Comparison of ENCODE assay signal across 23 mouse cellular contexts in the genomic region with DNA sequence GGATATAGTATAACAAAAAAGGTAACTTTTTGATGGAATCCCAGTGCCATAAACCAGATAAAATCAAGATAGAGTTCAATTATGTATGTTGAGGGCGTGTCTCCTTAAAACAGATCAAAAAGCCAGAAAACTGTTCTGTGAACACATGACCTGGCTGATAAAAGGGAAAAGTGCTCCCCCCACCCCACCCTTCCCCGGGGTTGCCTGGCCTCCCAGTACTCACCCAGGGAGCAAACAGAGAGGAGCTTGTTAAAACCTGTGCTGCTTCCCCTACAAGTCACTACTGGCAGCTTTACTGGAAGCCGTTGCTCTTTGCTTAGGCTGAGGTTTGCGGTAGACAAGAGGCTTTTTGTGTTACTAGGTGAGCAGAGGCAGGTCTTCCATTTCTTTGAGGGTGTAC. TPM values are rescaled to one million over a fixed set of nuclear protein-coding genes. Genes with fewer than 3 reads are reported as not detected.
DNase-seq lines count a peak whose midpoint lies in the region; ATAC-seq and TF ChIP-seq lines count a peak whose summit lies in the region.
"Had no signal": no experiment of that assay in that cellular context is flagged by ENCODE, and none has a peak within 500 bp of the region (broad histone marks: within the 10 kb centered on the region; RNA-seq: fewer than 3 reads in every experiment).

No protein-coding gene starts in this region.

- no peak overlapping the region for H3K9ac ChIP-seq in intestine, embryonic 14.5 days (ENCODE audit: low read length)
- H3K9ac ChIP-seq in intestine, postnatal 0 days (ENCODE audit: low read depth, low read length): no peak overlapping the region
- no peak overlapping the region for H3K9ac ChIP-seq in intestine, embryonic 15.5 days
- no peak overlapping the region for H3K9ac ChIP-seq in stomach, embryonic 16.5 days (ENCODE audit: low read length)
- H3K9ac ChIP-seq: limb, embryonic 12.5 days; liver, embryonic 14.5 days; midbrain, embryonic 13.5 days had no signal

- H3K4me1 ChIP-seq in intestine, embryonic 14.5 days (replicated peaks; ENCODE audit: control insufficient read depth, insufficient read depth, low read length): no peaks in the 10 kb centered on the region; the same call in 1 of the 2 replicates
- no peaks in the 10 kb centered on the region for H3K4me1 ChIP-seq in intestine, postnatal 0 days (replicated peaks; ENCODE audit: control insufficient read depth, insufficient read depth, low read length)
- H3K4me1 ChIP-seq in intestine, embryonic 15.5 days (replicated peaks): peaks cover 6% of the 10 kb centered on the region; the same call in 1 of the 2 replicates
- H3K4me1 ChIP-seq in stomach, embryonic 16.5 days (ENCODE audit: control insufficient read depth, insufficient read depth, low read length): peaks cover 3% of the 10 kb centered on the region; the same call in 1 of the 2 replicates

- ATAC-seq in intestine, embryonic 14.5 days (replicated peaks; ENCODE audit: low FRiP score, low TSS enrichment, low read depth): peak; percentile 71; the same call in 1 of the 2 replicates
- no peak for ATAC-seq in intestine, postnatal 0 days
- peak; percentile 77 for ATAC-seq in intestine, embryonic 15.5 days
- peak; percentile 61; the same call in 1 of the 2 replicates for ATAC-seq in stomach, embryonic 16.5 days (ENCODE audit: insufficient read depth, low FRiP score)
- ATAC-seq in megakaryocyte progenitor cell, adult 5-6 weeks (replicated peaks; ENCODE audit: poor library complexity): no peak
- ATAC-seq: hindbrain, postnatal 0 days; midbrain, embryonic 13.5 days had no signal

- H3K9me3 ChIP-seq in intestine, embryonic 14.5 days (ENCODE audit: control insufficient read depth, low read length): no peaks in the 10 kb centered on the region
- H3K9me3 ChIP-seq in intestine, postnatal 0 days (ENCODE audit: control insufficient read depth): no peaks in the 10 kb centered on the region
- no peaks in the 10 kb centered on the region for H3K9me3 ChIP-seq in intestine, embryonic 15.5 days
- no peaks in the 10 kb centered on the region for H3K9me3 ChIP-seq in stomach, embryonic 16.5 days (replicated peaks; ENCODE audit: control insufficient read depth, low read length)
- H3K9me3 ChIP-seq: G1E; heart, embryonic 10.5 days; limb, embryonic 12.5 days; megakaryocyte, embryonic 14.5 days; midbrain, embryonic 13.5 days had no signal

- peak overlapping the region; percentile 5; the same call in 1 of the 2 replicates for H3K27ac ChIP-seq in intestine, embryonic 14.5 days (ENCODE audit: low read depth)
- H3K27ac ChIP-seq in intestine, postnatal 0 days (ENCODE audit: low read depth, low read length): no peak overlapping the region
- H3K27ac ChIP-seq in intestine, embryonic 15.5 days: 0 out of 2 replicates have a peak overlapping the region, but pooled peaks have one; percentile 40
- H3K27ac ChIP-seq in stomach, embryonic 16.5 days (ENCODE audit: low read length): peak overlapping the region; percentile 69
- H3K27ac ChIP-seq: heart, embryonic 10.5 days; hindbrain, postnatal 0 days; limb, embryonic 12.5 days; liver, embryonic 14.5 days; midbrain, embryonic 13.5 days had no signal

- H3K27me3 ChIP-seq in intestine, embryonic 14.5 days (replicated peaks; ENCODE audit: control insufficient read depth, insufficient read depth, low read length): no peaks in the 10 kb centered on the region
- no peaks in the 10 kb centered on the region for H3K27me3 ChIP-seq in intestine, postnatal 0 days (replicated peaks; ENCODE audit: control insufficient read depth, insufficient read depth, low read length)
- H3K27me3 ChIP-seq in intestine, embryonic 15.5 days (replicated peaks): no peaks in the 10 kb centered on the region
- H3K27me3 ChIP-seq in stomach, embryonic 16.5 days (ENCODE audit: control insufficient read depth, insufficient read depth, low read length): no peaks in the 10 kb centered on the region
- H3K27me3 ChIP-seq: CH12.LX; limb, embryonic 12.5 days had no signal

- no peak overlapping the region for H3K4me2 ChIP-seq in intestine, embryonic 14.5 days (ENCODE audit: low read length)
- no peak overlapping the region for H3K4me2 ChIP-seq in intestine, postnatal 0 days (replicated peaks; ENCODE audit: low read depth)
- H3K4me2 ChIP-seq in intestine, embryonic 15.5 days (replicated peaks): no peak overlapping the region
- H3K4me2 ChIP-seq in stomach, embryonic 16.5 days (ENCODE audit: low read depth, low read length): no peak overlapping the region
- H3K4me2 ChIP-seq: limb, embryonic 12.5 days; midbrain, embryonic 13.5 days had no signal

- TF ChIP-seq CTCF in intestine, postnatal 0 days (IDR thresholded peaks at IDR 0.05; ENCODE audit: low read depth): no peak

- 62% methylated on average over 4 of the region's 4 CpGs for WGBS in intestine, embryonic 14.5 days
- 38% methylated on average over 4 of the region's 4 CpGs for WGBS in intestine, postnatal 0 days
- 46% methylated on average over 4 of the region's 4 CpGs for WGBS in intestine, embryonic 15.5 days
- 51% methylated on average over 4 of the region's 4 CpGs for WGBS in stomach, embryonic 16.5 days

- no peak overlapping the region for H3K4me3 ChIP-seq in intestine, embryonic 14.5 days (ENCODE audit: low read depth, low read length)
- no peak overlapping the region for H3K4me3 ChIP-seq in intestine, postnatal 0 days (ENCODE audit: low read depth, low read length)
- H3K4me3 ChIP-seq in intestine, embryonic 15.5 days (replicated peaks): no peak overlapping the region
- no peak overlapping the region for H3K4me3 ChIP-seq in stomach, embryonic 16.5 days (replicated peaks; ENCODE audit: low read length)
- H3K4me3 ChIP-seq: heart, embryonic 10.5 days; limb, embryonic 12.5 days; megakaryocyte, embryonic 14.5 days; midbrain, embryonic 13.5 days had no signal

- peak; percentile 56 for DNase-seq in intestine, embryonic 14.5 days (ENCODE audit: low spot score)
- peak; percentile 60 for DNase-seq in urinary bladder, postnatal 14 days (ENCODE audit: low spot score)
- DNase-seq in urinary bladder, postnatal 4 days (ENCODE audit: low spot score in 2 of 2): no peak
- DNase-seq in cerebellum, adult 9-11 months: no peak
- DNase-seq: adrenal gland, adult 8-10 months; cerebellum, adult 11-12 months; cerebellum, postnatal 14 days; kidney, adult 8-10 months; kidney, postnatal 14 days; layer of hippocampus, postnatal 36 days; thymus, postnatal 25 days had no signal

- H3K36me3 ChIP-seq in intestine, embryonic 14.5 days (ENCODE audit: control insufficient read depth, insufficient read depth, low read length): 0 out of 2 replicates have a peak, but pooled peaks cover 2% of the 10 kb centered on the region
- H3K36me3 ChIP-seq in intestine, postnatal 0 days (ENCODE audit: control insufficient read depth, insufficient read depth): peaks cover 8% of the 10 kb centered on the region; the same call in 1 of the 2 replicates
- H3K36me3 ChIP-seq in intestine, embryonic 15.5 days: no peaks in the 10 kb centered on the region
- H3K36me3 ChIP-seq in stomach, embryonic 16.5 days (ENCODE audit: control insufficient read depth, insufficient read depth, low read length): no peaks in the 10 kb centered on the region
- H3K36me3 ChIP-seq: limb, embryonic 12.5 days; midbrain, embryonic 13.5 days had no signal

RNA-seq across cellular contexts. Expression of gene Dusp14, which starts 21.8 kb away (rescaled TPM):
- 16.0 and 20.6 TPM in 2 replicates for polyA plus RNA-seq in intestine, embryonic 14.5 days (2014; fragmentation: Nextera tagmentation; extraction: Ambion mirVana)
- 27.6 and 28.0 TPM in 2 replicates for polyA plus RNA-seq in intestine, postnatal 0 days (2015; fragmentation: Nextera tagmentation; extraction: Ambion mirVana)
- polyA plus RNA-seq in intestine, embryonic 15.5 days (2015; fragmentation: Nextera tagmentation; extraction: Ambion mirVana): 15.7 and 16.9 TPM in 2 replicates
- 19.4 and 24.0 TPM in 2 replicates for polyA plus RNA-seq in stomach, embryonic 16.5 days (2015; fragmentation: Nextera tagmentation; extraction: Ambion mirVana)
- not detected in 2 replicates for total RNA-seq in megakaryocyte progenitor cell, adult 5-6 weeks (2015)
- total RNA-seq in megakaryocyte progenitor cell, adult 5-6 weeks (2017): not detected in 2 replicates
- total RNA-seq: G1E had no signal
- polyA plus RNA-seq: G1E had no signal

Comparison
In these comparisons a context has a peak if more than half of its experiments do, and no peak if none do; other contexts are left out.
1. ATAC-seq: peak in intestine, embryonic 14.5 days (single experiment), intestine, embryonic 15.5 days (single experiment) and stomach, embryonic 16.5 days (single experiment); none in intestine, postnatal 0 days (single experiment) and megakaryocyte progenitor cell, adult 5-6 weeks (single experiment).
2. DNase-seq: peak in intestine, embryonic 14.5 days (single experiment) and urinary bladder, postnatal 14 days (single experiment); none in urinary bladder, postnatal 4 days (0 of 2) and cerebellum, adult 9-11 months (single experiment).